Mouse (Mus musculus): Measurements from ENCODE around the gene Fut8.

The Fut8 gene

GRCm38 (mm10) chr12:77309507-77309906 is 71.6 kb downstream of the Fut8 start:
- DNase-seq: no peak

- no peak for DNase-seq
Observed at GRCm38 (mm10) chr12:77313502-77313901, 75.6 kb downstream of the Fut8 start.

- DNase-seq: no peak
Observed at GRCm38 (mm10) chr12:77324142-77324541, 86.2 kb downstream of the Fut8 start.

GRCm38 (mm10) chr12:77346521-77346920 is 108.6 kb downstream of the Fut8 start:
- DNase-seq: peak; percentile 15

- DNase-seq: peak; percentile 24
Observed at GRCm38 (mm10) chr12:77349543-77349942, 111.6 kb downstream of the Fut8 start.

- no peak for DNase-seq
Observed at GRCm38 (mm10) chr12:77415720-77416119, 177.8 kb downstream of the Fut8 start.

- DNase-seq: no peak
Observed at GRCm38 (mm10) chr12:77421667-77422393, 183.9 kb downstream of the Fut8 start.

GRCm38 (mm10) chr12:77426093-77426492 is 188.2 kb downstream of the Fut8 start:
- no peak for DNase-seq

GRCm38 (mm10) chr12:77428165-77428564 is 190.2 kb downstream of the Fut8 start:
- no peak for DNase-seq

GRCm38 (mm10) chr12:77429381-77429780 is 191.5 kb downstream of the Fut8 start:
- no peak for DNase-seq

GRCm38 (mm10) chr12:77436733-77437132 is 198.8 kb downstream of the Fut8 start:
- DNase-seq: no peak

- DNase-seq: no peak
Observed at GRCm38 (mm10) chr12:77450816-77451215, 212.9 kb downstream of the Fut8 start.

GRCm38 (mm10) chr12:77466178-77466577 is 228.3 kb downstream of the Fut8 start:
- DNase-seq: no peak

GRCm38 (mm10) chr12:77479931-77480330 is 242.0 kb downstream of the Fut8 start:
- no peak for DNase-seq

GRCm38 (mm10) chr12:77481153-77481552 is 243.2 kb downstream of the Fut8 start:
- no peak for DNase-seq

GRCm38 (mm10) chr12:77481799-77482198 is 243.9 kb downstream of the Fut8 start:
- DNase-seq: no peak

GRCm38 (mm10) chr12:77483180-77483855 is 245.4 kb downstream of the Fut8 start:
- DNase-seq: no peak

- DNase-seq: no peak
Observed at GRCm38 (mm10) chr12:77484761-77485160, 246.8 kb downstream of the Fut8 start.

- no peak for DNase-seq
Observed at GRCm38 (mm10) chr12:77491478-77491877, 253.6 kb downstream of the Fut8 start.

GRCm38 (mm10) chr12:77495781-77496180 is 257.9 kb downstream of the Fut8 start:
- no peak for DNase-seq

- no peak for DNase-seq
Observed at GRCm38 (mm10) chr12:77498153-77498552, 260.2 kb downstream of the Fut8 start.

- DNase-seq: no peak
Observed at GRCm38 (mm10) chr12:77500439-77501055, 262.6 kb downstream of the Fut8 start.

GRCm38 (mm10) chr12:77501466-77502240 is 263.7 kb downstream of the Fut8 start:
- DNase-seq: peak; percentile 90
